Mouse (Mus musculus) B cell, adult (primary cell): Measurements from ENCODE around the gene Popdc2. TPM values are rescaled to one million over a fixed set of nuclear protein-coding genes. Genes with fewer than 3 reads are reported as not detected.

Source experiments
- total RNA-seq: library from RNA; stranded (reverse); gene quantifications from 4 replicates; pipeline ENCODE4 v1.2.4, GENCODE M21; 2023; ENCODE audit not compliant: inconsistent age

Popdc2 gene
- total RNA-seq = 0.60 to 0.69 TPM in 2 of 4 replicates, not detected in the others

GRCm38 (mm10) chr16:38361933-38362332 lies at the start of gene Popdc2:
TSS of gene Popdc2 (plus strand) at chr16:38362209.

GRCm38 (mm10) chr16:38341396-38342324 lies 20.3 kb upstream of the Popdc2 start, which contains the start of gene Maats1:
TSS of gene Maats1 (minus strand) at chr16:38342143.

GRCm38 (mm10) chr16:38346529-38347325 lies 15.3 kb upstream of the Popdc2 start, which contains the start of the genes Cox17 and Gm21987:
TSS of gene Cox17 (plus strand) at chr16:38346991.
TSS of gene Gm21987 (plus strand) at chr16:38347040.

Other genes starting within 250 kb of the Popdc2 start
- not detected in 4 replicates for gene Nr1i2, start 67.4 kb upstream of the Popdc2 start, total RNA-seq
- 0.21 to 0.45 TPM in 2 of 4 replicates, not detected in the others for gene Maats1, start 20.1 kb upstream of the Popdc2 start, total RNA-seq
- 63.0 to 99.1 TPM (median 91.4 TPM) in 4 replicates for gene Cox17, start 15.2 kb upstream of the Popdc2 start, total RNA-seq
- gene Gm21987, start 15.2 kb upstream of the Popdc2 start, total RNA-seq = not detected in 4 replicates
- not detected in 4 replicates for gene Pla1a, start 70.9 kb downstream of the Popdc2 start, total RNA-seq
- gene Adprh, start 90.5 kb downstream of the Popdc2 start, total RNA-seq = 29.7 to 32.4 TPM (median 30.3 TPM) in 4 replicates
- gene Cd80, start 93.4 kb downstream of the Popdc2 start, total RNA-seq = 1.7 to 2.5 TPM (median 1.9 TPM) in 4 replicates
- 19.3 to 21.1 TPM (median 19.9 TPM) in 4 replicates for gene Timmdc1, start 160.5 kb downstream of the Popdc2 start, total RNA-seq
- gene Poglut1, start 188.0 kb downstream of the Popdc2 start, total RNA-seq = 24.1 to 25.6 TPM (median 24.9 TPM) in 4 replicates
- 50.3 to 63.0 TPM (median 55.0 TPM) in 4 replicates for gene Tmem39a, start 196.5 kb downstream of the Popdc2 start, total RNA-seq